Mouse (Mus musculus) midbrain, postnatal 0 days (tissue): ENCODE measurements around the gene Eif2ak4. TPM values are rescaled to one million over a fixed set of nuclear protein-coding genes. Genes with fewer than 3 reads are reported as not detected.

Source experiments
- ATAC-seq: fragments of 200-750 bp; cut with Nextera tagmentation; 2 replicates; pipeline ENCODE4 v1.8.0; 2017; ENCODE audit warnings: moderate number of reproducible peaks, mild to moderate bottlenecking, moderate TSS enrichment, moderate library complexity; ENCODE audit not compliant: low FRiP score
- DNase-seq: peaks from one replicate; pipeline ENCODE4 v3.0.0-alpha.2; 2015; ENCODE audit warnings: low spot score
- H3K27ac ChIP-seq: fragments of 300-500 bp; sonication (generic); 2 replicates; pipeline ENCODE4 v1.5.1; 2014; ENCODE audit warnings: low read depth, mild to moderate bottlenecking, low read length, mixed read lengths
- H3K27me3 ChIP-seq: fragments of 300-500 bp; sonication (generic); 2 replicates; pipeline ENCODE4 v1.6.1; 2014; ENCODE audit warnings: low read length, control low read depth, mixed read lengths; ENCODE audit not compliant: insufficient read depth
- H3K36me3 ChIP-seq: fragments of 300-500 bp; sonication (generic); 2 replicates; pipeline ENCODE4 v1.6.1; 2014; ENCODE audit warnings: low read length, control low read depth, mixed read lengths; ENCODE audit not compliant: insufficient read depth
- H3K4me1 ChIP-seq: fragments of 300-500 bp; sonication (generic); 2 replicates; pipeline ENCODE4 v1.6.1; 2014; ENCODE audit warnings: mild to moderate bottlenecking, control low read depth, antibody characterized with exemption, low read length, mixed read lengths; ENCODE audit not compliant: insufficient read depth
- H3K4me2 ChIP-seq: fragments of 300-500 bp; sonication (generic); 2 replicates; pipeline ENCODE4 v1.6.1; 2014; ENCODE audit warnings: low read depth, mild to moderate bottlenecking, low read length, mixed read lengths; ENCODE audit not compliant: poor library complexity, severe bottlenecking
- H3K4me3 ChIP-seq: fragments of 300-500 bp; sonication (generic); 2 replicates; pipeline ENCODE4 v1.5.1; 2014; ENCODE audit warnings: low read depth, mild to moderate bottlenecking, low read length, moderate library complexity
- H3K9ac ChIP-seq: fragments of 300-500 bp; sonication (generic); replicated peaks from 2 replicates; pipeline ENCODE4 v1.6.1; 2014; ENCODE audit warnings: mild to moderate bottlenecking, low read length, moderate library complexity, mixed read lengths; ENCODE audit not compliant: poor library complexity, severe bottlenecking
- H3K9me3 ChIP-seq: fragments of 300-500 bp; sonication (generic); 2 replicates; pipeline ENCODE4 v1.6.1; 2016; ENCODE audit warnings: low read length, control low read depth
- CTCF ChIP-seq: IDR thresholded peaks from 2 replicates; pipeline ENCODE4 v1.5.1; 2016; ENCODE audit warnings: antibody characterized with exemption, mild to moderate bottlenecking
- WGBS: fragments of 180-500 bp; shearing (Covaris S2); extraction: QIAGEN DNeasy Blood & Tissue Kit; methylation state at CpG from one replicate; pipeline ENCODE4 v1.1.7; 2014; 5-methylcytosine and 5-hydroxymethylcytosine counted together
- polyA plus RNA-seq: library from polyadenylated mRNA; unstranded; fragments of >200 nt; fragmentation: Nextera tagmentation; extraction: Ambion mirVana; gene quantifications from 2 replicates; pipeline ENCODE4 v1.2.1, GENCODE M21; 2015
- total RNA-seq: library from RNA; depleted of rRNA; stranded (reverse); fragments of >200 nt; gene quantifications from 2 replicates; pipeline ENCODE4 v1.2.3, GENCODE M21; 2014

The Eif2ak4 gene
- total and polyA plus RNA-seq, 2 experiments from 2014 or later: 8.5 to 17.2 TPM

- Histone ChIP-seq H3K4me2 (no peak overlapping the region), H3K9me3 (no peaks in the 10 kb centered on the region), H3K27me3 (no peaks in the 10 kb centered on the region), H3K27ac (no peak overlapping the region), H3K4me3 (no peak overlapping the region), H3K36me3 (peaks cover 38% of the 10 kb centered on the region), H3K9ac (no peak overlapping the region), H3K4me1 (no peaks in the 10 kb centered on the region)
- WGBS: 76% methylated on average over 16 of the region's 16 CpGs
- ATAC-seq (no peak), DNase-seq (no peak)
- no peak for TF ChIP-seq CTCF
Observed at GRCm38 (mm10) chr2:118461480-118462165, 73.2 kb downstream of the Eif2ak4 start.

GRCm38 (mm10) chr2:118463480-118463879 lies 75.1 kb downstream of the Eif2ak4 start:
- H3K27ac ChIP-seq: no peak overlapping the region
- no peaks in the 10 kb centered on the region for H3K9me3 ChIP-seq
- ATAC-seq (no peak), DNase-seq (no peak)
- no peak overlapping the region for H3K4me3 ChIP-seq
- TF ChIP-seq CTCF: no peak
- H3K4me2 ChIP-seq: no peak overlapping the region
- H3K27me3 ChIP-seq: no peaks in the 10 kb centered on the region
- H3K36me3 ChIP-seq: peaks cover 37% of the 10 kb centered on the region
- no peaks in the 10 kb centered on the region for H3K4me1 ChIP-seq
- 87% methylated on average over 5 of the region's 5 CpGs for WGBS
- no peak overlapping the region for H3K9ac ChIP-seq

GRCm38 (mm10) chr2:118464450-118464849 lies 76.0 kb downstream of the Eif2ak4 start:
- no peak for ATAC-seq
- no peak for DNase-seq
- Histone ChIP-seq H3K9me3 (no peaks in the 10 kb centered on the region), H3K27me3 (no peaks in the 10 kb centered on the region), H3K27ac (no peak overlapping the region), H3K4me1 (no peaks in the 10 kb centered on the region), H3K4me2 (no peak overlapping the region), H3K36me3 (peaks cover 42% of the 10 kb centered on the region), H3K9ac (no peak overlapping the region), H3K4me3 (no peak overlapping the region)
- no peak for TF ChIP-seq CTCF
- 88% methylated on average over 3 of the region's 3 CpGs for WGBS

- Histone ChIP-seq H3K9me3 (no peaks in the 10 kb centered on the region), H3K36me3 (peaks cover 51% of the 10 kb centered on the region), H3K9ac (no peak overlapping the region), H3K27me3 (no peaks in the 10 kb centered on the region), H3K4me2 (no peak overlapping the region), H3K27ac (no peak overlapping the region), H3K4me3 (no peak overlapping the region), H3K4me1 (no peaks in the 10 kb centered on the region)
- no peak for TF ChIP-seq CTCF
- 72% methylated on average over 2 of the region's 2 CpGs for WGBS
- ATAC-seq: no peak
- DNase-seq: no peak
Observed at GRCm38 (mm10) chr2:118465894-118466293, 77.5 kb downstream of the Eif2ak4 start.

GRCm38 (mm10) chr2:118466601-118467000 lies 78.2 kb downstream of the Eif2ak4 start:
- H3K9ac ChIP-seq: no peak overlapping the region
- H3K27me3 ChIP-seq: no peaks in the 10 kb centered on the region
- peak; percentile 49 for TF ChIP-seq CTCF
- H3K36me3 ChIP-seq: peaks cover 45% of the 10 kb centered on the region
- ATAC-seq (no peak), DNase-seq (no peak)
- no peaks in the 10 kb centered on the region for H3K4me1 ChIP-seq
- WGBS: 69% methylated on average over 1 of the region's 1 CpGs
- H3K4me3 ChIP-seq: no peak overlapping the region
- H3K9me3 ChIP-seq: no peaks in the 10 kb centered on the region
- H3K27ac ChIP-seq: no peak overlapping the region
- no peak overlapping the region for H3K4me2 ChIP-seq

GRCm38 (mm10) chr2:118468354-118468753 lies 79.9 kb downstream of the Eif2ak4 start:
- Histone ChIP-seq H3K4me1 (no peaks in the 10 kb centered on the region), H3K4me2 (no peak overlapping the region), H3K4me3 (no peak overlapping the region), H3K9ac (no peak overlapping the region), H3K27me3 (no peaks in the 10 kb centered on the region), H3K27ac (no peak overlapping the region), H3K36me3 (peaks cover 45% of the 10 kb centered on the region), H3K9me3 (no peaks in the 10 kb centered on the region)
- DNase-seq: no peak
- no peak for ATAC-seq
- no peak for TF ChIP-seq CTCF
